Mouse (Mus musculus): ENCODE measurements at regions not wholly inside any gene's neighbourhood (a gene's known extent, or its start where the extent isn't known, plus 50 kb on each side); places are given as distances from the start of the nearest gene placed in this dataset.

- TF ChIP-seq EP300 (IDR thresholded peaks at IDR 0.05; ENCODE audit: low read depth in 1 of 2, low read length in 2 of 2) = no peak
- TF ChIP-seq POLR2A (IDR thresholded peaks at IDR 0.05; ENCODE audit: control insufficient read depth in 1 of 2, insufficient read depth in 1 of 2, low read depth in 1 of 2, low read length in 2 of 2, poor library complexity in 1 of 2) = no peak
- TF ChIP-seq GABPA (IDR thresholded peaks at IDR 0.05; ENCODE audit: low read depth, low read length) = no peak
- TF ChIP-seq ETS1 (IDR thresholded peaks at IDR 0.05; ENCODE audit: low read depth, low read length) = no peak
- no peak for TF ChIP-seq CTCF (IDR thresholded peaks at IDR 0.05 in 2 of 3, conservative IDR thresholded peaks at IDR 0.05 in 1 of 3; ENCODE audit: control insufficient read depth in 1 of 3, insufficient read depth in 1 of 3, low read depth in 2 of 3, low read length in 3 of 3, poor library complexity in 1 of 3, severe bottlenecking in 1 of 3)
- TF ChIP-seq MEF2A (IDR thresholded peaks at IDR 0.05; ENCODE audit: extremely low read depth, insufficient replicate concordance, low read depth, low read length, poor library complexity, severe bottlenecking) = no peak
- no peak for TF ChIP-seq E2F4 (IDR thresholded peaks at IDR 0.05; ENCODE audit: borderline replicate concordance, low read depth, low read length)
- TF ChIP-seq SMC3 (IDR thresholded peaks at IDR 0.05; ENCODE audit: low read depth, low read length) = no peak
- no peak for TF ChIP-seq CHD2 (IDR thresholded peaks at IDR 0.05; ENCODE audit: low read length)
- TF ChIP-seq POLR2AphosphoS5 (IDR thresholded peaks at IDR 0.05; ENCODE audit: borderline replicate concordance, low read depth, low read length) = no peak
- no peak for TF ChIP-seq RCOR1 (IDR thresholded peaks at IDR 0.05; ENCODE audit: low read depth, low read length)
- no peak for TF ChIP-seq NELFE (IDR thresholded peaks at IDR 0.05; ENCODE audit: low read depth, low read length)
Observed at GRCm38 (mm10) chr12:9857990-9858389, 288.1 kb downstream of the Osr1 start.

Measured in MEL (cell line).